Mouse (Mus musculus) G1E (cell line): ENCODE results near the gene Lmod1.

Source experiments
- CTCF ChIP-seq: IDR thresholded peaks from 2 replicates; pipeline ENCODE4 v1.5.1; 2012; ENCODE audit warnings: low read depth, low read length, inconsistent platforms, mixed read lengths
- GATA1 ChIP-seq: IDR thresholded peaks from 2 replicates; pipeline ENCODE4 v1.6.1; 2012; ENCODE audit warnings: borderline replicate concordance, low read length, inconsistent platforms, mixed read lengths
- GATA2 ChIP-seq: IDR thresholded peaks from 2 replicates; pipeline ENCODE4 v1.6.1; 2012; ENCODE audit warnings: low read depth, low read length, inconsistent platforms, borderline replicate concordance

- TF ChIP-seq CTCF (no peak), GATA1 (no peak), GATA2 (no peak)
Measured at GRCm38 (mm10) chr1:135344026-135344425, 19.4 kb downstream of the Lmod1 start.
